ENCODE assay signal across 24 mouse cellular contexts in genomic region chr13:107499296-107499695, GRCm38 (mm10).
A peak's percentile ranks its signal among the peaks of the same experiment; 100 is the strongest.
DNase-seq lines count a peak whose midpoint lies in the region; ATAC-seq and TF ChIP-seq lines count a peak whose summit lies in the region.
"Had no signal": no experiment of that assay in that cellular context is flagged by ENCODE, and none has a peak within 500 bp of the region (broad histone marks: within the 10 kb centered on the region; RNA-seq: fewer than 3 reads in every experiment).

No protein-coding gene starts in this region.

- no peaks in the 10 kb centered on the region for H3K27me3 ChIP-seq in forebrain, embryonic 11.5 days (ENCODE audit: control insufficient read depth, insufficient read depth, low read length)
- H3K27me3 ChIP-seq in forebrain, embryonic 16.5 days (replicated peaks; ENCODE audit: control insufficient read depth, insufficient read depth, low read length): no peaks in the 10 kb centered on the region
- H3K27me3 ChIP-seq in lung, postnatal 0 days (replicated peaks; ENCODE audit: insufficient read depth, low read length): no peaks in the 10 kb centered on the region
- peaks cover 18% of the 10 kb centered on the region; the same call in 1 of the 2 replicates for H3K27me3 ChIP-seq in heart, embryonic 10.5 days (ENCODE audit: insufficient read depth, poor library complexity, severe bottlenecking)
- H3K27me3 ChIP-seq: hindbrain, embryonic 13.5 days; Patski had no signal

- no peak overlapping the region for H3K27ac ChIP-seq in forebrain, embryonic 11.5 days (ENCODE audit: low read depth, low read length)
- H3K27ac ChIP-seq in forebrain, embryonic 16.5 days (ENCODE audit: low read length): no peak overlapping the region
- no peak overlapping the region for H3K27ac ChIP-seq in lung, postnatal 0 days (ENCODE audit: low read length)
- H3K27ac ChIP-seq in heart, embryonic 10.5 days: no peak overlapping the region
- H3K27ac ChIP-seq: forebrain, embryonic 10.5 days; heart, adult 2 months; heart, embryonic 15.5 days; hindbrain, embryonic 10.5 days; hindbrain, embryonic 13.5 days had no signal

- DNase-seq in forebrain, embryonic 11.5 days (ENCODE audit: low spot score): peak; percentile 22
- DNase-seq in lung, postnatal 0 days (ENCODE audit: low spot score): peak; percentile 41
- DNase-seq in lung, postnatal 14 days: no peak
- DNase-seq in Muller cell, postnatal 12 days (ENCODE audit: inconsistent ontology term): peak; percentile 73
- DNase-seq in lung, postnatal 36 days: peak; percentile 29
- no peak for DNase-seq in heart, embryonic 10.5 days (ENCODE audit: low spot score)
- DNase-seq: adrenal gland, postnatal 10 days; adrenal gland, postnatal 36 days; cerebellum, adult 18-20 months; cerebellum, adult 9-10 months; cerebellum, postnatal 14 days; gastrocnemius, postnatal 25 days; heart, adult 2 months; heart, postnatal 10 days; heart, postnatal 36 days had no signal

- H3K4me1 ChIP-seq in forebrain, embryonic 11.5 days (replicated peaks; ENCODE audit: control insufficient read depth, insufficient read depth, low read length): 0 out of 2 replicates have a peak, but pooled peaks cover 4% of the 10 kb centered on the region
- peaks cover 2% of the 10 kb centered on the region; the same call in 1 of the 2 replicates for H3K4me1 ChIP-seq in forebrain, embryonic 16.5 days (replicated peaks; ENCODE audit: control insufficient read depth, insufficient read depth, low read length)
- peaks cover 11% of the 10 kb centered on the region; the same call in 1 of the 2 replicates for H3K4me1 ChIP-seq in lung, postnatal 0 days (ENCODE audit: insufficient read depth, low read depth, low read length)
- H3K4me1 ChIP-seq in heart, embryonic 10.5 days: no peaks in the 10 kb centered on the region
- H3K4me1 ChIP-seq: heart, embryonic 15.5 days had no signal

- ATAC-seq in forebrain, embryonic 11.5 days (replicated peaks; ENCODE audit: low FRiP score): no peak
- ATAC-seq in forebrain, embryonic 16.5 days: no peak
- no peak for ATAC-seq in lung, postnatal 0 days
- ATAC-seq: forebrain, embryonic 14.5 days; hindbrain, embryonic 16.5 days; Patski had no signal

- TF ChIP-seq EP300 in lung, postnatal 0 days (IDR thresholded peaks at IDR 0.05): no peak

- 76% methylated on average over 4 of the region's 4 CpGs for WGBS in forebrain, embryonic 11.5 days
- WGBS in forebrain, embryonic 16.5 days: 66% methylated on average over 4 of the region's 4 CpGs
- 54% methylated on average over 4 of the region's 4 CpGs for WGBS in lung, postnatal 0 days
- WGBS in heart, embryonic 10.5 days: 59% methylated on average over 4 of the region's 4 CpGs

- no peaks in the 10 kb centered on the region for H3K9me3 ChIP-seq in forebrain, embryonic 11.5 days (ENCODE audit: control insufficient read depth, low read length)
- no peaks in the 10 kb centered on the region for H3K9me3 ChIP-seq in forebrain, embryonic 16.5 days (ENCODE audit: control insufficient read depth, low read length)
- H3K9me3 ChIP-seq in lung, postnatal 0 days (ENCODE audit: low read length): no peaks in the 10 kb centered on the region
- H3K9me3 ChIP-seq in heart, embryonic 10.5 days: no peaks in the 10 kb centered on the region
- H3K9me3 ChIP-seq: forebrain, embryonic 10.5 days; heart, embryonic 15.5 days; hindbrain, embryonic 10.5 days; hindbrain, embryonic 13.5 days had no signal

- H3K4me2 ChIP-seq in forebrain, embryonic 11.5 days (ENCODE audit: low read depth, low read length, severe bottlenecking): no peak overlapping the region
- no peak overlapping the region for H3K4me2 ChIP-seq in forebrain, embryonic 16.5 days (ENCODE audit: low read length)
- no peak overlapping the region for H3K4me2 ChIP-seq in lung, postnatal 0 days (replicated peaks; ENCODE audit: low read depth, low read length)
- H3K4me2 ChIP-seq: heart, embryonic 11.5 days; heart, embryonic 15.5 days; hindbrain, embryonic 13.5 days had no signal

- H3K4me3 ChIP-seq in forebrain, embryonic 11.5 days (ENCODE audit: low read depth, low read length): no peak overlapping the region
- H3K4me3 ChIP-seq in forebrain, embryonic 16.5 days (replicated peaks; ENCODE audit: low read length): no peak overlapping the region
- H3K4me3 ChIP-seq in lung, postnatal 0 days (ENCODE audit: low read depth, low read length): no peak overlapping the region
- H3K4me3 ChIP-seq in heart, embryonic 10.5 days: no peak overlapping the region
- H3K4me3 ChIP-seq: forebrain, embryonic 10.5 days; heart, adult 2 months; heart, embryonic 15.5 days; hindbrain, embryonic 10.5 days; hindbrain, embryonic 13.5 days had no signal

- no peak for TF ChIP-seq CTCF in lung, postnatal 0 days (IDR thresholded peaks at IDR 0.05)

- H3K36me3 ChIP-seq in forebrain, embryonic 11.5 days (ENCODE audit: control insufficient read depth, insufficient read depth, low read length): no peaks in the 10 kb centered on the region
- no peaks in the 10 kb centered on the region for H3K36me3 ChIP-seq in forebrain, embryonic 16.5 days (ENCODE audit: control insufficient read depth, insufficient read depth)
- H3K36me3 ChIP-seq in lung, postnatal 0 days (ENCODE audit: insufficient read depth, low read length): no peaks in the 10 kb centered on the region
- no peaks in the 10 kb centered on the region for H3K36me3 ChIP-seq in heart, embryonic 10.5 days
- H3K36me3 ChIP-seq: forebrain, embryonic 10.5 days; heart, embryonic 15.5 days; hindbrain, embryonic 10.5 days; hindbrain, embryonic 13.5 days had no signal

- no peak overlapping the region for H3K9ac ChIP-seq in forebrain, embryonic 11.5 days (ENCODE audit: low read length)
- H3K9ac ChIP-seq in forebrain, embryonic 16.5 days (replicated peaks; ENCODE audit: low read depth, low read length): no peak overlapping the region
- no peak overlapping the region for H3K9ac ChIP-seq in lung, postnatal 0 days (replicated peaks; ENCODE audit: low read depth)
- H3K9ac ChIP-seq: heart, embryonic 15.5 days; hindbrain, embryonic 13.5 days had no signal

Comparison
In these comparisons a context has a peak if more than half of its experiments do, and no peak if none do; other contexts are left out.
1. DNase-seq: peak in forebrain, embryonic 11.5 days (single experiment), lung, postnatal 0 days (single experiment), Muller cell, postnatal 12 days (single experiment) and lung, postnatal 36 days (single experiment); none in lung, postnatal 14 days (single experiment) and heart, embryonic 10.5 days (single experiment).